Mouse (Mus musculus) brain, embryonic 14.5 days (tissue): Measurements from ENCODE around the gene Ybx3.

Source experiments
- CTCF ChIP-seq: fragments of 200-500 bp; IDR thresholded peaks from 2 replicates; pipeline ENCODE4 v1.5.1; 2012; ENCODE audit warnings: inconsistent platforms, mild to moderate bottlenecking, moderate library complexity, borderline replicate concordance; ENCODE audit not compliant: insufficient read depth, insufficient read length; ENCODE audit errors: extremely low read depth
- POLR2A ChIP-seq: fragments of 200-500 bp; IDR thresholded peaks from 2 replicates; pipeline ENCODE4 v1.6.1; 2012; ENCODE audit warnings: mild to moderate bottlenecking, inconsistent platforms, borderline replicate concordance; ENCODE audit not compliant: poor library complexity, insufficient read depth, insufficient read length, severe bottlenecking; ENCODE audit errors: extremely low read depth

DNA sequence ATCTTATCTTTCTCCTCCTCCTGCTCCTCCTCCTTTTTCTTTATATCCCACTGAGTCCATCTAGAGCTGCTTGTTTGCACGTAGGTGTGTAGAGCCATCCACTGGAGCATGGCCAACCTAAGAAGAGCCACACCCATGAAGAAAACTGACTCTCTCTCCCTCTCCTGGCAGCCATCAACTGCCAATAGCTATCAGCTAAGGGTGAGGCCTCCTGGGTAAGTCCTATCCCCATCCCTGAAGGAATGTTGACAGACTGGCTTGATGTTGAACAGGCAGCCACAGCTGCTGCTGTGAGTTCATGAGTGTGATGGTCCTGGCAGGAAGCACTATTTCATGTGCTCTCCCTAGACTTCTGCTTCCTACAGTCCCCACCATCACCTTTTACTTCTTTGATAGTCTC is 8.4 kb upstream of the Ybx3 start:
- no peak for TF ChIP-seq CTCF
- no peak for TF ChIP-seq POLR2A
